Mouse (Mus musculus): Measurements from ENCODE around the gene Zfp398.

DNA sequence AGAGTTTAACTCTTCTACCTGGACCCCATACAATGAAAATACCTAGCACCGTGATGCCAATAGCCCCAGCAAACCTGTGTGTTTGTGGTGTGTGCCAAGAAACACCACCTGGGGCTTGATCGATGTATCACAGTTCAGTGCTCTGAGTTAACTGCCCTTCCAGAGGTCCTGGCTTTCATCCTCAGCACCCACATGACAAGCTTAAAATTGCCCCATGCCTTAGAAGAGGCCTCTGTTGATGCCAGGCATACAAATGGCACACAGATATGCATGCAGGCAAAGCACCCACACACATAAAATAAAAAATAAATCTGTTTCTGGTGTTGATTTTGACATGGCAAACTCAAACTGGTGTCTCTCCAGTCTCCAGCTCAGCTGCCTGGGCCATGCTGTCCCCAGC, 42.9 kb upstream of the Zfp398 start:
- TF ChIP-seq POLR2A (IDR thresholded peaks at IDR 0.05; ENCODE audit: insufficient read depth, low read depth, low read length): no peak
- TF ChIP-seq CTCF (IDR thresholded peaks at IDR 0.05; ENCODE audit: insufficient read depth, low read depth, low read length): no peak

Measured in olfactory bulb, adult 2 months (tissue).